ENCODE assay signal across 26 mouse cellular contexts in the genomic region with DNA sequence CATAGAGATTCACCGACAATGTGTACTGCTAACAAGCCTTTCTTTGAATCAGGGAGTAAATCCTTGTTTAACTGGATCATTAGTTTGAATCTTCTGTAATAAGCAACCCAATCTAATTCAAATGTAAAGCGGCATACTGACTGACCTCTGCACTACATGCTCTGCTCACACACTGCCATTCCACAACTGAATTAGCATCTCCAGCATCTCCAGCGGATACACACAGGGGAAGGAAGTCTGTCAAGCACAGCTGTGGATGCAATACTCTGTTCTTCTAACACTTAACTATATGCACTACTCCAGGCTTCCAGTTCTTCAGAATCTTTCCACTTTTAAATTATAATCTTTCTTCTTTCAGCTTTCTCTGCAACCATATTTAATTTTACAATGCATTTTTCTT. TPM values are rescaled to one million over a fixed set of nuclear protein-coding genes. Genes with fewer than 3 reads are reported as not detected.
"Had no signal": no experiment of that assay in that cellular context is flagged by ENCODE, and none has a peak within 500 bp of the region (broad histone marks: within the 10 kb centered on the region; RNA-seq: fewer than 3 reads in every experiment).

No protein-coding gene starts in this region.

- H3K4me2 ChIP-seq: lung, embryonic 14.5 days; neural tube, embryonic 13.5 days; neural tube, embryonic 15.5 days had no signal

- H3K27ac ChIP-seq: liver, embryonic 14.5 days; midbrain, embryonic 10.5 days; neural tube, embryonic 13.5 days; neural tube, embryonic 15.5 days had no signal

- H3K4me1 ChIP-seq: neural tube, embryonic 15.5 days had no signal

- H3K4me3 ChIP-seq: midbrain, embryonic 10.5 days; myocyte; neural tube, embryonic 13.5 days; neural tube, embryonic 15.5 days had no signal

- H3K27me3 ChIP-seq: neural tube, embryonic 13.5 days; neural tube, embryonic 15.5 days had no signal

- H3K9ac ChIP-seq: liver, embryonic 14.5 days; lung, embryonic 14.5 days; neural tube, embryonic 13.5 days; neural tube, embryonic 15.5 days had no signal

- H3K9me3 ChIP-seq: midbrain, embryonic 10.5 days; neural tube, embryonic 15.5 days had no signal

- DNase-seq: lung, adult 18-20 months; lung, embryonic 14.5 days; lung, postnatal 10 days; lung, postnatal 4 days; retina, postnatal 1 day; right cerebral cortex, adult 18-20 months; right cerebral cortex, postnatal 25 days; right cerebral cortex, postnatal 4 days; spleen, adult 18-20 months; thymus, adult 18-20 months; thymus, postnatal 14 days; thymus, postnatal 36 days had no signal

RNA-seq across cellular contexts. Expression of a gene that starts 15.0 kb away (rescaled TPM):
- total RNA-seq: megakaryocyte-erythroid progenitor cell, adult 5-6 weeks had no signal
- polyA plus RNA-seq: liver, embryonic 16.5 days; small intestine, adult 2 months had no signal

RNA-seq across cellular contexts. Expression of a gene that starts 27.7 kb away (rescaled TPM):
- total RNA-seq: megakaryocyte, adult 5-6 weeks; megakaryocyte-erythroid progenitor cell, adult 5-6 weeks had no signal
- polyA plus RNA-seq: liver, embryonic 14.5 days; liver, embryonic 16.5 days; lung, embryonic 14.5 days; lung, embryonic 16.5 days; midbrain, embryonic 10.5 days; myocyte; neural tube, embryonic 11.5 days; neural tube, embryonic 13.5 days; neural tube, embryonic 15.5 days; small intestine, adult 2 months; stomach, embryonic 14.5 days; stomach, embryonic 16.5 days; thymus, postnatal 0 days had no signal
